Mouse (Mus musculus): ENCODE results near the gene Gm21992.

Gm21992 gene

DNA sequence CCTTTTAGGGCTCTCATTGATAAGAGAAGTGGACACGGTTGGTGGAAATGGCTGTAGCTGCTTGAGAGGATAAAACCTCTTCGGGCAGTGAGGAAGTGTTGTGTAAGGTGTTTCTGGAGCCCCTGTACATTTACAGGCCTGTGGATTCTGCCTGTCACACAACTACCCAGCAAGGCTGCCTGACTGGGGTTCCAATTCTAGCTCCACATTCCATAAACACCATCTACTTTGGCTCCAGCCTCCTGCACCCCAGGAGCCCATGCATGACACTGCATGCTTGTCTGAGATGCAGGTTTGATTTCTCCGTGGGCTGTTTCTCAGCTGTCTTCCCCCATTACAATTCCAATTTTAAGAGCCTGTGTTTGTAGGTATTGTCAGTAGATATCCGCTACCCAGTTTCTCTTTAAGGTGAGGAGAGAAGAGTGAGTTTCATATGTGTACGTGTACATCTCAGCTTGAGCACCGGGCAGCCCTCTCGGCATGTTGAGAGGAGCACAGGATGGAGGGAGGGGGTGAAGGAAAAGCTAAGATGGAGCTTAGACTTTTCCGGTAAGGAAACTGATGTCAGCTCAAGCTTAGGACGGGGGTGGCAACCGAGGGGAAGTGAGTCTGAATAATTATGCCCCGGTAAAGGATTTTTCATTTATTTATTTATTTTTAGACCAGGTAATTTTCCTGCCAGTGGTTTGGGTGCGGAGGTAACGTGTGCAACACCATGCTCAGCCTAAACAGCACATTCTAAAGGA, 98.5 kb downstream of the Gm21992 start:
- DNase-seq (ENCODE audit: extremely low spot score, low read depth, low spot score), result no peak

DNA sequence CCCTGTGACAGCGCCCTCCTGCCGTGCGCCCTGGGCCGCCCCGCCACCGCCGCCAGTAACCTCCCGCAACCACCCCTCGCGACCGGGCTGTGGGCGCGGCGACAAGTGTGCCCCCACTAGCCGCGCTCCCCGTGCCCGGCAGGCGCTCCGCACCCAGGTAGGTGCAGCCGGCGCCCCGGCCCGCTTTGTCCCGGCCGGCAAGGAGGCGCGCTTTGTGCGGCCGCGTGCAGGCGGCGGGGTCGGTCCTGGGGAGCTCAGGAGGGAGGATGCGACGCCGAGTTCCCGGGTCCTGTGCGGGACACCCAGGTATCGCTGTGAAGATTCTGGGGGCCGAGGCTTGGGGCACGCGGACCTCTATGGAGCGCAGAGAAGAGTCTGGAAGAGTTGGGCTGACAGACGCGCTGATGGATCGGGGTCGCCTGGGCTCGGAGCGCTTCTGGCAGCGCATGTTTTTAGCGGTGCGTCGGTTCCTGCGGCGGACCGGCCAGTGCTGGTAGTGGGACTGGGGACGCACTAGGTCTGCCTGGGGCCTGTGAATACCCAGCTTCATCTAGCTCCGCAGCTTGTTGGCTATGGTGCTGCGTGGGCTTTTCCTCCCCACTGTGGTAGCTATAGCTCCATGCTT, 99.1 kb downstream of the Gm21992 start:
- DNase-seq (ENCODE audit: extremely low spot score, low read depth, low spot score), result no peak

GRCm38 (mm10) chr19:4711601-4712155, 99.7 kb downstream of the Gm21992 start:
- DNase-seq (ENCODE audit: extremely low spot score, low read depth, low spot score), result no peak

DNA sequence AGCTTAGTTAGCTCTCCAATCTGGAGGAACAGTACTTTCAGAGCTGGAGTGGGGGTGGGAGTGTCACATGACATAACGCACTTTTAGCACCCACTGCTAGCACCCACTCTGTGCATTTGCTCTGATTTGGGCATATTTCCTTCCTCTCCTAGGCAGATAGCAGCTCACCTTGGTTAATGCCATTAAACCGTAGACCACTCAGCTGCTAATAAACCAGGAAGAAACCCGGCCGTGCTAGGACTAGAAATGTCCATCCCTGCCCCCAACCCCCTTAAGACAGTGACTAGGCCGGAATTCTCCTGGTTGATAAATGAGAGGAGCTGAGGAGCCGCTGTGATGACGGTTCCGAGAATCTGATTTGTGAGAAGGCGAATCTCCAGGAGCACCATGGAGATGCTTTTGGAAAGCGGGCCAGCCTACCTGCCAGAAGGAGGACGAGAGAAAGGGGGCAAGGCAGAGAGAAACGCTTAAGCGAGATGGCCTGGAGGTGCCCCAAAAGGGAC, 100.3 kb downstream of the Gm21992 start, which contains the start of gene Sptbn2:
TSS of gene Sptbn2 (plus strand) at position 70 of the 503 bp plus-strand sequence.
- DNase-seq (ENCODE audit: extremely low spot score, low read depth, low spot score), result no peak

DNA sequence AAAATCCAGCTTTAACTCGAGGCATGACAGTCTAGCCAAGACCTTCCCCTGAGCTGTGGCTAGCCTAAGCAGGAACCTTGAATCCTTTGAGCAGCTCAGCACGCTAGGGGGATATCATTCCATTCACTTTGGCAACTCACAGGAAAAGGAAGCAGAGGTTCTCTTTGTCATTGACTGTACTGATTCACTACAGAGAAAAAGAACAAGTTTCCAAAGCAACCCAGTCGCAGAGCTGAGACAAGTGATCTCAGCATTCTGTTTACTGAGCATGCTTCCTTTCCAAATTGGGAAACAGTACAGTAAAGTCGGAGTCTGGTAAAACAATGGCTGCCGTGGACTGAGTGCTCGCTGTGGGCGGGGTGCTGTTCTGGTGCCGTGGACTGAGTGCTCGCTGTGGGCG, 102.6 kb downstream of the Gm21992 start:
- DNase-seq (ENCODE audit: extremely low spot score, low read depth, low spot score), result no peak

GRCm38 (mm10) chr19:4701221-4701620, 110.2 kb downstream of the Gm21992 start:
- DNase-seq (ENCODE audit: extremely low spot score, low read depth, low spot score), result no peak

GRCm38 (mm10) chr19:4700656-4701055, 110.8 kb downstream of the Gm21992 start:
- no peak for DNase-seq (ENCODE audit: extremely low spot score, low read depth, low spot score)

GRCm38 (mm10) chr19:4699821-4700220, 111.6 kb downstream of the Gm21992 start:
- DNase-seq (ENCODE audit: extremely low spot score, low read depth, low spot score), result no peak

DNA sequence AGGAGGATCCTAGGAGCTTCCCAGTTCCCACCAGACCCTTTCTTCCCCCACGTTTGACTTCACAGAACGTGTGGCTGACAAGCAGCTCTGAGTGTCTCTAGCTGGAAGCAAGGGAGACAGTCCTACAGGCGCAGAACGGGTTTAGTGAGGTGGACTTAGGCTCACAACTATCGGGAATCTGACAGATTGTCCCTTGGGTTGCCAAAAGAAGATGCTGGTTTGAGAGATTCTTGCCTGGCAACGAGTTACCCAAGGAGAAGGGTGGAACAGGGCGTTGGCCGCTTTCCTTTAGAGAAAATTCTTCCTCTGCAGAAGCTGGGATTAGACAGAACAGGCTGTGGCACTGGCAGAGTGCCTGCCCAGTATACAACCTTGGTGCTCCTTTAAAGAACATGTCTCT, 112.6 kb downstream of the Gm21992 start:
- no peak for DNase-seq (ENCODE audit: extremely low spot score, low read depth, low spot score)

DNA sequence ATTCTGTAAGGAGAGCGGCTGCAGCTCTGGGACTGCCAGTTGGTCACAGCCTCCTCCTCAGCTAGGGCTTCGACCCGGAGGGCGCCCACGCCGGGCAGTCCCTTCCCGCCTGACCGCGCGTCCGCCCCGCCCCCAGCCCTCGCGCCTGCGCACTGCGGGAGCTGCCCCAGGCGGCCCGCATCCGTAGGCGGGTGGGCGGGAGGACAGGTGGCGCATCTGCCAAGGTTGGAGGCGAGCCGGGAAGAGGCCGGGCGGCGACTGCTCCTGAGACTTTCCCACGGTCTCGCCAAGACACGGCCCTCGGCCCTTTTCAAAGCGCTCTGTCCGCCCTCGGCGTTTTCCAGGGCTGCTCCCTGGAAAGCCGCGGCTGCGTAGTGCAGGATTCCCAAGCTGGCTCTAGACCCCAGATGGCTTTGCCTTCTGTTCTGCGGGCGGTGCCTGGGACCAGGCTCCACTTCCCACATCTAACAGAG, 113.2 kb downstream of the Gm21992 start, which contains the start of gene Gm960:
TSS of gene Gm960 (minus strand) at position 464 of the 473 bp plus-strand sequence.
- no peak for DNase-seq (ENCODE audit: extremely low spot score, low read depth, low spot score)

GRCm38 (mm10) chr19:4697721-4698120, 113.7 kb downstream of the Gm21992 start:
- DNase-seq (ENCODE audit: extremely low spot score, low read depth, low spot score), result no peak

DNA sequence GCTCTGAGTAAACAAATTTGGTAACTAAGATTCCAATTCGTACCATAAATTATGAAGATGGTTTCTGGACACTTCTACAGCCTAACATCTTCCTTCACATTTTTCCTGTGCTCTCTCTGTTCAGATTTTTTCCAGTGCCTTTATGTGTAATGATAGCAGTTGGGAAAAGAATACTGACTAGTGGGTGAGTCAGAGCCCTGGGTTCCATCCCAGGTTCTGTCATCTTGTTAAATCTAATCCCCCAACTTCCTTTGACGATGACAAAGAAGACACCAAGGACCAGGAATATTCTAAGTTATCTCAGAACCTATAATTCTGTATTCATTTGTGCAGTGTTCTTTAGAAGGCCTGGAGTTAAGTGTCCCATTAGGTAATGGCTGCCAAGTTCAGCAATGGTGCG, 114.3 kb downstream of the Gm21992 start:
- DNase-seq (ENCODE audit: extremely low spot score, low read depth, low spot score), result no peak

GRCm38 (mm10) chr19:4694346-4694745, 117.1 kb downstream of the Gm21992 start:
- no peak for DNase-seq (ENCODE audit: extremely low spot score, low read depth, low spot score)

Measured in hindlimb bud, embryonic 11.5 days (tissue).